Mouse (Mus musculus) G1E (cell line): ENCODE data around the gene Ascc3. TPM values are rescaled to one million over a fixed set of nuclear protein-coding genes. Genes with fewer than 3 reads are reported as not detected.

ENCODE experiments used
- ATAC-seq: 2 replicates; pipeline ENCODE4 v1.8.0; 2016; ENCODE audit warnings: mild to moderate bottlenecking; ENCODE audit not compliant: insufficient number of reproducible peaks, poor library complexity, low FRiP score, severe bottlenecking; ENCODE audit errors: extremely low read depth
- DNase-seq: peaks from one replicate; pipeline ENCODE4 v3.0.0; 2012; ENCODE audit warnings: low spot score
- H3K27me3 ChIP-seq: 2 replicates; pipeline ENCODE4 v1.6.1; 2012; ENCODE audit warnings: mild to moderate bottlenecking, low read length, inconsistent platforms; ENCODE audit not compliant: insufficient read depth
- H3K36me3 ChIP-seq: replicated peaks from 2 replicates; pipeline ENCODE3; 2012; ENCODE audit warnings: mild to moderate bottlenecking, inconsistent platforms
- H3K4me1 ChIP-seq: 2 replicates; pipeline ENCODE4 v1.6.1; 2012; ENCODE audit warnings: low read depth, low read length, inconsistent platforms, mixed read lengths; ENCODE audit not compliant: insufficient read depth
- H3K4me3 ChIP-seq: 2 replicates; pipeline ENCODE4 v1.5.1; 2012; ENCODE audit warnings: low read depth, mild to moderate bottlenecking, inconsistent platforms, low read length, moderate library complexity, mixed read lengths
- H3K9me3 ChIP-seq: replicated peaks from 2 replicates; pipeline ENCODE4 v1.6.1; 2012; ENCODE audit warnings: inconsistent platforms
- CTCF ChIP-seq: IDR thresholded peaks from 2 replicates; pipeline ENCODE4 v1.5.1; 2012; ENCODE audit warnings: low read depth, low read length, inconsistent platforms, mixed read lengths
- GATA1 ChIP-seq: IDR thresholded peaks from 2 replicates; pipeline ENCODE4 v1.6.1; 2012; ENCODE audit warnings: borderline replicate concordance, low read length, inconsistent platforms, mixed read lengths
- GATA2 ChIP-seq: IDR thresholded peaks from 2 replicates; pipeline ENCODE4 v1.6.1; 2012; ENCODE audit warnings: low read depth, low read length, inconsistent platforms, borderline replicate concordance
- POLR2AphosphoS5 ChIP-seq: IDR thresholded peaks from 2 replicates; pipeline ENCODE4 v1.6.1; 2012; ENCODE audit warnings: low read depth, low read length, inconsistent platforms; ENCODE audit not compliant: insufficient replicate concordance
- TAL1 ChIP-seq: conservative IDR thresholded peaks from 2 replicates; pipeline ENCODE4 v1.6.1; 2012; ENCODE audit warnings: low read depth, low read length, inconsistent platforms, mixed read lengths
- polyA plus RNA-seq: library from polyadenylated mRNA; stranded (reverse); fragments of >175 nt; gene quantifications from 2 replicates; pipeline ENCODE4 v1.2.3, GENCODE M21; 2012
- total RNA-seq, 2 experiments: library from RNA; stranded (forward) in 1 of 2; stranded (reverse) in 1 of 2; fragments of 200-1000 nt in 1 of 2; fragments of >200 nt in 1 of 2; fragmentation: Nextera tagmentation in 1 of 2; gene quantifications; 2 replicates each; pipeline ENCODE4 v1.2.3; 2014 to 2017

The Ascc3 gene
- total and polyA plus RNA-seq, 3 experiments: 1.2 to 51.4 (median 31.1) TPM

DNA sequence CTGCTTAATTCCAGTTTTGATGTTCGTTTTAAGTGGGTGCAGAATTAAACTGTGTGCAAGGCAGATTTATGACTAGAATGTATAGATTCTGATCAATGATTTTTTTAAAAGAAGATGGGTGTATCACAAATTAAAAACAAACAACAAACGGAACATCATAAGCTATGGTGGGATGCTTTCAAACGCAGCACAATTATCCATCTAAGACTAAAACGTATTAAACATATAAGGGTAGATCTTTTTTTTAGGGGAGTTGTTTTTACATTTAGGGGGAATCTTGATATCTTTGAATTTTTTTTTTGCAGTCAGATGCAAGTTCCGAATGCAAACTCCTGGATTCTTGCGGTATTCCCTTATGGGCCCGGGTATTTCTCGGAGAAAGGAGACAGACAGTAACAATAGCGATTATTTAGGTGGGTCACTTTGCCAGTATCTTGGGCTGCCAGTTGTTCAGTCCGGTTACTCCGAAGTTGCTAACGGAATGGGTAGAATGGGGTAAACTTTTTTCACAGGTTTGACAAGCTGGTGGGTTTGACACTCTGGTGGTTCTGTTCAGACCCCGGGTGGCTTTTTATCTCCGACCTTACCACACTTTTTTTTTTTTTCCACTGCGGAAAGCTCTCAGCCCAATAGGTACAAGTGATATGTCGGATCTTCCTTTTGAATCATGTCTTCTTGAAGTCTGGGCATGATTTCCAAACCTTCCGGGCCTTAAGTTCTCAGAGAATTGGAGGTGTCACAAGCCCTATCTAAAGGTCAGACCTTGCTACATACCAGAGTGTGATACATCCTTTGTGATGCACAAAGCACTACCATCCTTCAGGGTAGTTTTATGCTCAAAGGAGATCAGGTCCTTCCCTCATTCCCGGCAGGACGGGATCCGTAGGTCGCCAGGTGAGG lies 307.6 kb downstream of the Ascc3 start:
- DNase-seq (no peak), ATAC-seq (no peak)
- peaks cover 15% of the 10 kb centered on the region for H3K27me3 ChIP-seq
- no peak for TF ChIP-seq TAL1
- no peak for TF ChIP-seq GATA1
- TF ChIP-seq CTCF: no peak
- TF ChIP-seq GATA2: no peak
- TF ChIP-seq POLR2AphosphoS5: no peak
- H3K9me3 ChIP-seq: no peaks in the 10 kb centered on the region
- no peaks in the 10 kb centered on the region for H3K4me1 ChIP-seq
- no peaks in the 10 kb centered on the region for H3K36me3 ChIP-seq
- no peak overlapping the region for H3K4me3 ChIP-seq
